Comparison of ENCODE assay signal across 25 mouse cellular contexts in genomic region chr6:50742009-50742408, GRCm38 (mm10).
"Had no signal": no experiment of that assay in that cellular context is flagged by ENCODE, and none has a peak within 500 bp of the region (broad histone marks: within the 10 kb centered on the region; RNA-seq: fewer than 3 reads in every experiment).

No protein-coding gene starts in this region.

- H3K4me1 ChIP-seq: liver, embryonic 13.5 days; liver, embryonic 15.5 days had no signal

- DNase-seq: gastrocnemius, postnatal 10 days; heart, postnatal 14 days; heart, postnatal 4 days; kidney, adult 18-20 months; kidney, adult 8-10 months; kidney, postnatal 10 days; kidney, postnatal 25 days; kidney, postnatal 4 days; liver; liver, embryonic 13.5 days had no signal

- H3K36me3 ChIP-seq: heart, embryonic 13.5 days; heart, embryonic 15.5 days; hindbrain, embryonic 10.5 days; intestine, embryonic 15.5 days; limb, embryonic 10.5 days; limb, embryonic 12.5 days; liver, embryonic 13.5 days; liver, embryonic 15.5 days had no signal

- H3K9me3 ChIP-seq: heart, embryonic 13.5 days; heart, embryonic 15.5 days; hindbrain, embryonic 10.5 days; intestine, embryonic 15.5 days; limb, embryonic 10.5 days; limb, embryonic 12.5 days; liver, embryonic 13.5 days; liver, embryonic 15.5 days had no signal

- H3K4me3 ChIP-seq: gastrocnemius, adult 2 months; heart, embryonic 13.5 days; heart, embryonic 15.5 days; hindbrain, embryonic 10.5 days; intestine, embryonic 15.5 days; layer of hippocampus, adult 2 months; left cerebral cortex, adult 2 months; limb, embryonic 10.5 days; limb, embryonic 12.5 days; liver, embryonic 13.5 days; liver, embryonic 15.5 days had no signal

- H3K9ac ChIP-seq: heart, embryonic 13.5 days; heart, embryonic 15.5 days; hindbrain, embryonic 14.5 days; intestine, embryonic 15.5 days; limb, embryonic 12.5 days; liver, embryonic 13.5 days; liver, embryonic 15.5 days had no signal

- H3K27ac ChIP-seq: gastrocnemius, adult 2 months; heart, embryonic 13.5 days; heart, embryonic 15.5 days; hindbrain, embryonic 10.5 days; hindbrain, embryonic 14.5 days; intestine, embryonic 15.5 days; layer of hippocampus, adult 2 months; left cerebral cortex, adult 2 months; limb, embryonic 10.5 days; limb, embryonic 12.5 days; liver, embryonic 13.5 days; liver, embryonic 15.5 days had no signal

- H3K4me2 ChIP-seq: heart, embryonic 11.5 days; heart, embryonic 13.5 days; heart, embryonic 15.5 days; hindbrain, embryonic 14.5 days; intestine, embryonic 15.5 days; limb, embryonic 12.5 days; liver, embryonic 11.5 days; liver, embryonic 13.5 days; liver, embryonic 15.5 days had no signal

- H3K27me3 ChIP-seq: heart, embryonic 13.5 days; heart, embryonic 15.5 days; intestine, embryonic 15.5 days; liver, embryonic 13.5 days; liver, embryonic 15.5 days had no signal

- ATAC-seq: inflammation-experienced regulatory T-cells, adult 6 months; intestine, embryonic 15.5 days; intestine, postnatal 0 days had no signal
